Mouse (Mus musculus) Patski (cell line): ENCODE measurements around the gene Pex11b. TPM values are rescaled to one million over a fixed set of nuclear protein-coding genes. Genes with fewer than 3 reads are reported as not detected.
A peak's percentile ranks its signal among the peaks of the same experiment; 100 is the strongest.
"Not testable (repeated sequence)": the region's sequence is repeated elsewhere in the genome, so short reads cannot be mapped to it uniquely, and the experiment has no call there.

Experiments
- ATAC-seq: fragments of 100-300 bp; one replicate; pipeline ENCODE4 v1.8.0; 2021
- CTCF ChIA-PET: fragments of 350-600 bp; sonication (Branson Sonifier 250); formaldehyde crosslinking; loops from one replicate; lab custom pipeline; 2022; ENCODE audit warnings: inconsistent platforms; lab: Charles Lee
- POLR2A ChIA-PET: fragments of 350-600 bp; sonication (Branson Sonifier 250); formaldehyde crosslinking; loops from one replicate; lab custom pipeline; 2022; ENCODE audit warnings: antibody characterized with exemption, inconsistent platforms; lab: Charles Lee
- DNase-seq: peaks from one replicate; pipeline ENCODE4 v3.0.0-alpha.2; 2011; ENCODE audit warnings: low read depth, low spot score
- H3K27me3 ChIP-seq: fragments of 371-371 bp; one replicate; pipeline ENCODE4 v1.5.1; 2021
- CTCF ChIP-seq: fragments of 100-300 bp; IDR thresholded peaks from one replicate; pipeline ENCODE4 v1.5.1; 2021
- in situ Hi-C: fragments of 300-500 bp; cut with MboI; formaldehyde crosslinking; loops from 3 replicates; pipeline ENCODE4 v1.11.1; 2018; ENCODE audit warnings: low pct_unique_long_range_greater_than_20kb, mixed read lengths
- polyA plus RNA-seq: library from polyadenylated mRNA; unstranded; gene quantifications from one replicate; pipeline ENCODE4 v1.2.3, GENCODE M21; 2021

The Pex11b gene
- polyA plus RNA-seq, 1 experiment from 2014 or later = 84.6 TPM

DNA sequence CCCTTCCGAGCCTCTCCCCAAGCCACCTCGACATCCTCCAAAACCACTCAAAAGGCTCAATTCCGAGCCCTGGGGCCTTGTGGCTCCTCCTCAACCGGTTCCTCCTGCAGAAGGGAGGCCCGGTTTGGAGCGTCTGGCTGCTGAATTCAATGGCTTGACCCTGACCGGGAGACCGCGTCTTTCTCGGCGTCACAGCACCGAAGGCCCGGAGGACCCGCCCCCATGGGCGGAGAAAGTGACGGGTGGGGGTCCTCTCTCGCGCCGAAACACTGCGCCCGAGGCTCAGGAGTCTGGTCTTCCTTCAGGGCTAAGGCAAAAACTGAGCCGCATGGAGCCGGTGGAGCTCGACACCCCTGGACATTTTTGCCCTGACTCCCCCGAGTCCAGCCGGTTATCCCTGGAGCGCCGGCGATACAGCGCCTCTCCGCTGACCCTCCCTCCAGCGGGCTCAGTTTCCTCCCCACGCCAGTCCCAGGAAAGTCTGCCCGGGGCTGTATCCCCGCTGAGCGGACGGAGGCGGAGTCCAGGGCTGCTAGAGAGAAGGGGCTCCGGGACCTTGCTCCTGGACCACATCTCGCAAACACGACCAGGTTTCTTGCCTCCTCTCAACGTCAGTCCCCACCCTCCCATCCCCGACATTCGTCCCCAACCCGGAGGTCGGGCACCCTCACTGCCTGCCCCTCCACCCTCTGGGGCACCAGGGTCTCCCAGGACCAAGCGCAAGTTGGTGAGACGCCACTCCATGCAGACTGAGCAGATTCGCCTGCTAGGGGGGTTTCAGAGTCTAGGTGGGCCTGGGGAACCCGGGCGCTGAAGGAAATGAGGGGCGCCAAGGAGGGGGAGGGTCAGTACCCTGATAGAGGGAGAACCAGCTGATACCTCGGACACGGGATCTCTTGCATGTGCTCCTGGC lies 36.8 kb upstream of the Pex11b start:
- DNase-seq (no peak), ATAC-seq (no peak)
- no peaks in the 10 kb centered on the region for H3K27me3 ChIP-seq
- in situ Hi-C loops = no loop called here
- CTCF ChIA-PET = interaction anchor here (1.7 kb wide), 1 partner anchor 18 kb away, joined by 6 read pairs; no protein-coding TSS in a partner anchor
- POLR2A ChIA-PET = no interaction called here
- TF ChIP-seq CTCF = no peak

- in situ Hi-C loops = no loop called here
- ChIA-PET CTCF (interaction anchor here (1.0 to 1.7 kb wide), 2 partner anchors 19 to 22 kb away, joined by 3 to 6 read pairs; partner anchors contain the start of gene Gm16253), POLR2A (interaction anchor here (0.6 kb wide), 1 partner anchor 126 kb away, joined by 5 read pairs; no protein-coding TSS in a partner anchor)
- DNase-seq = no peak
- no peaks in the 10 kb centered on the region for H3K27me3 ChIP-seq
- TF ChIP-seq CTCF = no peak
- no peak for ATAC-seq
These were observed 36.1 kb upstream of the Pex11b start for GRCm38 (mm10) chr3:96599069-96599393.

DNA sequence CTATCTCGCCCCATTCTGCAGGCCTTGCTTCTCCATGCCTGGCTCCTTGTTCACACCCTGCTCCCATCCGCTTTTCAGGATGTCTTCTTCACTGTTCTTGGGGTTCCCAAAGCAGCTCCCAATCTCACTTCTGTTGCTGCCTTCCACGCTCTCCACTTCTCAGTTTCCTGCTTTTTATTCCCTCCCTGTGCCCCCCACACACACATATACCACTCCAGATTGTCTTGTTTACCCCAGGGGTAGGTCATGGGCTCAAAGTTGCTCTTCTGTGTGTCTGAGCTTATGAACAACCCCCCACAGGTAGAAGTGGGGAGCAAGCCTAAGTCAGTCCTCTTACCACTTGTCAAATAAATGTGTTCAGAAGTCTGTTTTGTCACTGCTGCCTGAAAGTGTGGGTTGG lies 35.8 kb upstream of the Pex11b start:
- DNase-seq (no peak), ATAC-seq (no peak)
- POLR2A ChIA-PET = interaction anchor here (0.6 to 2.5 kb wide), 3 partner anchors 38 to 125 kb away, joined by 5 to 9 read pairs (median 7); partner anchors contain the start of gene Txnip
- TF ChIP-seq CTCF = no peak
- H3K27me3 ChIP-seq = no peaks in the 10 kb centered on the region
- in situ Hi-C loops = no loop called here
- CTCF ChIA-PET = interaction anchor here (1.0 to 1.7 kb wide), 3 partner anchors 19 to 40 kb away, joined by 3 to 6 read pairs (median 4); partner anchors contain the start of gene Gm16253

DNA sequence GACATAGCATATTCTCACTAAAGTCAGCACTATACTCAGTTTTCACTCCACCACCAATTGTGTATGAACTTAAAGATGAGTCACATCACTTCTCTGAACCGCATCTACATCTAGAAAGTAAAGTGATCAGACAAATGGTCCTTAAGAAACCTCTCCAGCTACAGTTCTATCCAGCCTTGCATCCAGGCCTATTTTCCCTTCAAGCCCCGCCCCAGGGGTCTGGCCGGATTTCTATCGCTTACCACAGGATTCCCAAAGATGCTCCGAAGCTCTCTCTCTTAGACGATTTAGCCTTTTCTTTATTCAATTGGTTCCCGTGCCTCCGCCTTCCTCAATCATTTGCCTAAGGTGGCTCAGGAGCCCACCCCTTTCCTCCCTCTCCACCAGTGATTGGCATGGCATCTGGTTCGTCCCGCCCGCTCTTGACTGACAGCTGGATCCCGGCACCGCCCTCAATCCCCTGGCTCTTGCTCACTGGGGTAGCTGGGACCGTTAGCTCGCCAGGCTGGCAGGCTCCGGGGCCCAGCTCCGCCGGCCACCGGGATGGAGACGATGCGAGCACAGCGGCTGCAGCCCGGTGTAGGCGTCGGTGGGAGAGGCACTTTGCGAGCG lies 34.4 kb upstream of the Pex11b start, which contains the start of gene Lix1l:
Gene Lix1l, plus strand, starts transcription at position 511 of the 612 bp plus-strand sequence.
- ATAC-seq = peak; percentile 97
- POLR2A ChIA-PET = interaction anchor here (0.6 to 2.5 kb wide), 6 partner anchors 13 to 76 kb away, joined by 3 to 9 read pairs (median 4); partner anchors contain the start of genes Rbm8a and Txnip

GRCm38 (mm10) chr3:96601251-96601787 lies 33.9 kb upstream of the Pex11b start:
- DNase-seq (no peak), ATAC-seq (peak; percentile 26)
- ChIA-PET CTCF (interaction anchor here (1.0 to 3.5 kb wide), 5 partner anchors 14 to 28 kb away, joined by 3 to 12 read pairs (median 5); partner anchors contain the start of genes Gm16253 and Rbm8a), POLR2A (interaction anchor here (0.6 to 2.5 kb wide), 7 partner anchors 14 to 77 kb away, joined by 3 to 9 read pairs (median 4); partner anchors contain the start of genes Rbm8a and Txnip)
- no peak for TF ChIP-seq CTCF
- no peaks in the 10 kb centered on the region for H3K27me3 ChIP-seq
- in situ Hi-C loops = no loop called here

More for the DNA sequence above, 34.4 kb upstream of the Pex11b start, which contains the start of gene Lix1l:
- no peak for TF ChIP-seq CTCF
- no peaks in the 10 kb centered on the region for H3K27me3 ChIP-seq
- in situ Hi-C loops = no loop called here
- DNase-seq = peak; percentile 98
- CTCF ChIA-PET = interaction anchor here (1.0 to 3.5 kb wide), 8 partner anchors 9 to 39 kb away, joined by 3 to 12 read pairs (median 4); partner anchors contain the start of genes Gm16253 and Rbm8a

- TF ChIP-seq CTCF = no peak
- ATAC-seq = no peak
- in situ Hi-C loops = no loop called here
- H3K27me3 ChIP-seq = no peaks in the 10 kb centered on the region
- ChIA-PET POLR2A (interaction anchor here (0.6 to 2.5 kb wide), 4 partner anchors 41 to 45 kb away, joined by 4 to 9 read pairs (median 6); partner anchors contain the start of gene Txnip), CTCF (interaction anchor here (1.1 to 3.5 kb wide), 4 partner anchors 15 to 61 kb away, joined by 3 to 12 read pairs (median 6); partner anchors contain the start of gene Gm16253)
- no peak for DNase-seq
These were observed 33.1 kb upstream of the Pex11b start for GRCm38 (mm10) chr3:96601941-96602703.

DNA sequence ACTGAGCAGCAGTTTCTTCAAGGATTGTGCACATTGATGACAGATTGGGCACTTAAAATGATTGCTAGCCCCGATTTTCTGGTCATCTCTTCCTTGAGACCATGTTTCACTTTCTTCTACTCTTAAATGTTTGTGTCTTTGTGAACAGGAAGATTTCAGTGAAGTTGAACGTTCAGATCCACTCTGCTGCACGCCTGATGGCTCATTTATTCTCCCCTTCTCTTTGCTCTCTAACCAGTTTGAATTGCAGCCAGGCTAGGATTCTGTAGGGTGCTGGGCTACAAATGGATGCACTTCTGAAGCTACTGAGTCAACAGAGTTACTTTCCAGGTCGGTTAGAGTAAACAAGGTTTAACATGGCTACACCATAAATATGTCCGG lies 32.5 kb upstream of the Pex11b start:
- in situ Hi-C loops = no loop called here
- POLR2A ChIA-PET = interaction anchor here (1.7 kb wide), 1 partner anchor 45 kb away, joined by 5 read pairs; the partner anchor contains the start of gene Txnip
- H3K27me3 ChIP-seq = no peaks in the 10 kb centered on the region
- ATAC-seq (no peak), DNase-seq (no peak)
- TF ChIP-seq CTCF = no peak
- CTCF ChIA-PET = interaction anchor here (0.9 to 3.5 kb wide), 5 partner anchors 7 to 61 kb away, joined by 3 to 12 read pairs (median 3); partner anchors contain the start of gene Polr3gl

DNA sequence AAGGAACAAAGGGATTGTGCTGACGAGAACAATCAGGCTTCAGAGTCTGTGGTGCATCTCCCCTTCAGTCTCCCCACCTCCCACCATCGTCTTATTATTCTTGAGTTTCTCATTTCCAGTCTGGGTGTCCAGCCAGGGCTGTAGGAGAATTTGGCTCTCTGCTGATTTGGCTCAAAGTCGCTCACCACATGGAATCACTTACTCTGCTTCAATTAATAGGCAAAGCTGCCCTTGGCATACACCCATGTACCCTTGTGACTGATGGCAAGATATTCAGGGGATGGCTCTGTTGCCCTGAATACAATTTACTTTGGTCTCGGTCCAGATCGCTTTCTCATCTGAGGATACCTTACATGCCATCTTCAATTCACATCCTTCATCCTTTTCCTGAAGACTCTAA lies 31.9 kb upstream of the Pex11b start:
- ChIA-PET CTCF (interaction anchor here (0.9 to 3.5 kb wide), 10 partner anchors 8 to 100 kb away, joined by 3 to 27 read pairs (median 3); partner anchors contain the start of genes Polr3gl and Rbm8a), POLR2A (interaction anchor here (0.6 to 1.7 kb wide), 7 partner anchors 14 to 48 kb away, joined by 3 to 5 read pairs (median 3); partner anchors contain the start of gene Txnip)
- DNase-seq (no peak), ATAC-seq (no peak)
- in situ Hi-C loops = no loop called here
- TF ChIP-seq CTCF = no peak
- H3K27me3 ChIP-seq = no peaks in the 10 kb centered on the region

DNA sequence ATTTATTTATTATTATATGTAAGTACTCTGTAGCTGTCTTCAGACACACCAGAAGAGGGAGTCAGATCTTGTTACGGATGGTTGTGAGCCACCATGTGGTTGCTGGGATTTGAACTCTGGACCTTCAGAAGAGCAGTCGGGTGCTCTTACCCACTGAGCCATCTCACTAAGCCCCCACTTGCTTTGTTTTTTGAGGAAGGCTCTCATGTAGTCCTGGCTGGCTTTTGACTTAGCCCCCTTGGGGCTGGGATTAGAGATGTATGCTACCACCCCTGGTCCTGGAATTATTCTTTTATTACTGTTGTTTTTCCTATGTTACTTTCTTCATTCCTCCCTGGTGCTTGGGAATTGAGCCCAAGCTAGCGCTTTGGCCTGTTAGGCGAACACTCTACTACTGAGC lies 29.2 kb upstream of the Pex11b start:
- POLR2A ChIA-PET, H3K27me3 ChIP-seq, ATAC-seq, DNase-seq, in situ Hi-C loops: not testable (repeated sequence)
- CTCF ChIA-PET = interaction anchor here (1.3 kb wide), 1 partner anchor 58 kb away, joined by 3 read pairs; no protein-coding TSS in a partner anchor
